Mouse (Mus musculus): ENCODE results near the gene Csf3. TPM values are rescaled to one million over a fixed set of nuclear protein-coding genes. Genes with fewer than 3 reads are reported as not detected.
"Not testable (repeated sequence)": the region's sequence is repeated elsewhere in the genome, so short reads cannot be mapped to it uniquely, and the experiment has no call there.

Gene Csf3
- polyA plus RNA-seq, 1 experiment from 2014 or later: not detected

DNA sequence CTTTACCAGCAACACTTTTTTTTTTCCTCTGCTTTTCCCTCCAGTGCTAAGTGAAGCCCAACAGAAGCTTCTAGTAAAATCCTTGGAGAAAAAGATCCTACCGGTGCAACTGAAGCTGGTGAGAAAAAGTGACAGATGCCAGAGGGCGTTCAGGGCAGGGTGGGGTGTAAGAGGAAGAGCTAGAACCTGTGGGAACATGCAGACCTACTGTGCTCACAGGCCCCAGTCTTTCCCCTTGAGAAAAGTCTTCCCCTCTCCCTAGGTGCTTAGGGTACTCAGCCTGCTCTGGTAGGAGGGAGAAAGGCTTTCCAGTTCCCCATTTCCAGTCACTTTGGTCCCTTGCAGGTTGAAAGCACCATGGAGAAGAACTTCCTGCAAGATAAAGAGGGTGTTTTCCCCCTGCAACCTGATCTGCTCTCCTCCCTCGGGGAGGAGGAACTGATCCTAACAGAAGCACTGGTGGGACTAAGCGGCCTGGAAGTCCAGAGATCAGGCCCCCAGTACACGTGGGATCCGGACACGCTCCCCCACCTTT, 25.2 kb upstream of the Csf3 start:
- Histone ChIP-seq H3K9me3 (ENCODE audit: control insufficient read depth, low read length) (no peaks in the 10 kb centered on the region), H3K4me1 (ENCODE audit: control insufficient read depth, insufficient read depth, low read length) (no peaks in the 10 kb centered on the region), H3K27me3 (ENCODE audit: control insufficient read depth, insufficient read depth, low read length) (no peaks in the 10 kb centered on the region), H3K9ac (ENCODE audit: low read depth, low read length) (no peak overlapping the region), H3K27ac (ENCODE audit: low read depth, low read length) (no peak overlapping the region), H3K4me3 (ENCODE audit: low read length) (no peak overlapping the region), H3K4me2 (replicated peaks; ENCODE audit: low read depth, low read length) (no peak overlapping the region), H3K36me3 (ENCODE audit: control insufficient read depth, insufficient read depth, low read length) (no peaks in the 10 kb centered on the region)
- ATAC-seq (ENCODE audit: low FRiP score, low TSS enrichment): no peak
- WGBS: 18% methylated on average over 7 of the region's 7 CpGs

DNA sequence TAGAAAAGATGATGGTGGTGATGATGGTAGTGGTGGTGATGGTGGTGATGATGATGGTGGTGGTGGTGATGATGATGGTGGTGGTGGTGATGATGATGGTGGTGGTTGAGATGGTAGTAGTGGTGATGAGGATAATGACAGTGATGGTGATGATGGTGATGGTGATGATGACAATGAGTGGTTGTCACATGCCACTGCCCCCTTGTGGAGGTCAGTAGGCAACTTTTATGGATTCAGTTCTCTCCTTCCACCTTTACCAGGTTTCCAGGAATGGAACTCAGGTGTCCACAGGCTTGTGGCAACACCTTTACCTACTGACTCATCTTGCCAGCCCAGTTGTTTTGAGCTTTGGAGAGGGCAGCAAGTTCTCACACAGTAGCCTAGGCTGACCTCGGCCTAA, 21.0 kb upstream of the Csf3 start:
- no peaks in the 10 kb centered on the region for H3K9me3 ChIP-seq (ENCODE audit: control insufficient read depth, low read length)
- H3K36me3 ChIP-seq (ENCODE audit: control insufficient read depth, insufficient read depth, low read length): no peaks in the 10 kb centered on the region; the same call in 1 of the 2 replicates
- no peaks in the 10 kb centered on the region for H3K27me3 ChIP-seq (ENCODE audit: control insufficient read depth, insufficient read depth, low read length)
- H3K4me2 ChIP-seq (replicated peaks; ENCODE audit: low read depth, low read length): no peak overlapping the region
- ATAC-seq (ENCODE audit: low FRiP score, low TSS enrichment): no peak
- no peak overlapping the region for H3K4me3 ChIP-seq (ENCODE audit: low read length)
- WGBS: 91% methylated on average over 1 of the region's 1 CpGs
- H3K9ac ChIP-seq (ENCODE audit: low read depth, low read length): no peak overlapping the region
- 0 out of 2 replicates have a peak, but pooled peaks cover 5% of the 10 kb centered on the region for H3K4me1 ChIP-seq (ENCODE audit: control insufficient read depth, insufficient read depth, low read length)
- H3K27ac ChIP-seq (ENCODE audit: low read depth, low read length): no peak overlapping the region

DNA sequence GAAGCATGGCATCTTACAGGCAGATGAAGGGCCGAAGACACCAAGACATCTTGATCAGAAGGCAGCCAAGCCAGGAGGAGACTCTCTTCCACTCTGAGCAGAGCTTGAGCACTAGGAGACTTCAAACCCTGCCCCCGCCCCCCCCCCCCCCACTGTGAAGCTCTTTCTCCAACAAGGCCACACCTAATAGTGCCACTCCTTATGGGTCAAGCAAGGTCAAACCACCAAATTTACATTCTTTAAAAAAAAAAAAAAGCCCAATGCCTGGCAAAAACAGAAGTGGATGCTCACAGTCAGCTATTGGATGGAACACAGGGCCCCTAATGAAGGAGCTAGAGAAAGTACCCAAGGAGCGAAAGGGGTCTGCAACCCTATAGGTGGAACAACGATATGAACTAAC, 20.5 kb upstream of the Csf3 start:
- WGBS: 90% methylated on average over 4 of the region's 4 CpGs
- not testable (repeated sequence) for H3K4me1 ChIP-seq (ENCODE audit: control insufficient read depth, insufficient read depth, low read length); ATAC-seq (ENCODE audit: low FRiP score, low TSS enrichment)

DNA sequence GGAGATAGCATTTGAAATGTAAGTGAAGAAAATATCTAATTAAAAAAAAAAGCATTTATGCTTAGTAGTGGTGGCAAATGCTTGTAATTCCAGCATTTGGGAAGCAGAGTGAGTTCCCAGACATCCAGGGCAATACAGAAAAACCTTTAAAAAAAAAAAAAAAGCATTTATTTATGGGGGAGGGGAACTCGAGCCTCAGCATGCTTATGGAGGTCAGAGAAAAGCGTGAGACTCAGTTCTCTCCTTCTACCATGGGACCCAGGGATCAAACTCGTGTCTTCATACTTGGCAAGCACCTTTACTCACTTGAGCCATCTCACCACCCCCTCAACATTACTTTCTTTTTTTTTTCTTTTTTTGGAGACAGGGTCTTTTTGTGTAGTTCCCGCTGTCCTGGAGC, 19.9 kb upstream of the Csf3 start:
- ATAC-seq (ENCODE audit: low FRiP score, low TSS enrichment): no peak
- Histone ChIP-seq H3K9me3 (ENCODE audit: control insufficient read depth, low read length) (no peaks in the 10 kb centered on the region), H3K27ac (ENCODE audit: low read depth, low read length) (no peak overlapping the region), H3K27me3 (ENCODE audit: control insufficient read depth, insufficient read depth, low read length) (no peaks in the 10 kb centered on the region), H3K4me1 (ENCODE audit: control insufficient read depth, insufficient read depth, low read length) (0 out of 2 replicates have a peak, but pooled peaks cover 5% of the 10 kb centered on the region), H3K9ac (ENCODE audit: low read depth, low read length) (no peak overlapping the region), H3K4me3 (ENCODE audit: low read length) (no peak overlapping the region), H3K36me3 (ENCODE audit: control insufficient read depth, insufficient read depth, low read length) (peaks cover 11% of the 10 kb centered on the region), H3K4me2 (replicated peaks; ENCODE audit: low read depth, low read length) (no peak overlapping the region)
- whole genome bisulfite sequencing: 91% methylated on average over 4 of the region's 4 CpGs

More for the DNA sequence above, 20.5 kb upstream of the Csf3 start:
- not testable (repeated sequence) for H3K27me3 ChIP-seq (ENCODE audit: control insufficient read depth, insufficient read depth, low read length); H3K4me2 ChIP-seq (replicated peaks; ENCODE audit: low read depth, low read length); H3K27ac ChIP-seq (ENCODE audit: low read depth, low read length); H3K9me3 ChIP-seq (ENCODE audit: control insufficient read depth, low read length); H3K4me3 ChIP-seq (ENCODE audit: low read length); H3K9ac ChIP-seq (ENCODE audit: low read depth, low read length); H3K36me3 ChIP-seq (ENCODE audit: control insufficient read depth, insufficient read depth, low read length)

GRCm38 (mm10) chr11:98681786-98682745, 19.0 kb upstream of the Csf3 start, which contains the start of gene Psmd3:
Gene Psmd3 (plus strand): TSS chr11:98682554.
- peaks cover 19% of the 10 kb centered on the region for H3K36me3 ChIP-seq (ENCODE audit: control insufficient read depth, insufficient read depth, low read length)
- H3K4me2 ChIP-seq (replicated peaks; ENCODE audit: low read depth, low read length): peak within 1 kb of the TSS; percentile 66
- H3K27me3 ChIP-seq (ENCODE audit: control insufficient read depth, insufficient read depth, low read length): no peaks in the 10 kb centered on the region
- peak within 1 kb of the TSS; percentile 78 for H3K27ac ChIP-seq (ENCODE audit: low read depth, low read length)
- 6% methylated on average over 45 of the region's 45 CpGs for WGBS
- peak within 1 kb of the TSS; percentile 98 for H3K9ac ChIP-seq (ENCODE audit: low read depth, low read length)
- ATAC-seq (ENCODE audit: low FRiP score, low TSS enrichment): peak; percentile 94
- no peaks in the 10 kb centered on the region for H3K9me3 ChIP-seq (ENCODE audit: control insufficient read depth, low read length)
- H3K4me3 ChIP-seq (ENCODE audit: low read length): peak within 1 kb of the TSS; percentile 99
- 0 out of 2 replicates have a peak, but pooled peaks cover 5% of the 10 kb centered on the region for H3K4me1 ChIP-seq (ENCODE audit: control insufficient read depth, insufficient read depth, low read length)

DNA sequence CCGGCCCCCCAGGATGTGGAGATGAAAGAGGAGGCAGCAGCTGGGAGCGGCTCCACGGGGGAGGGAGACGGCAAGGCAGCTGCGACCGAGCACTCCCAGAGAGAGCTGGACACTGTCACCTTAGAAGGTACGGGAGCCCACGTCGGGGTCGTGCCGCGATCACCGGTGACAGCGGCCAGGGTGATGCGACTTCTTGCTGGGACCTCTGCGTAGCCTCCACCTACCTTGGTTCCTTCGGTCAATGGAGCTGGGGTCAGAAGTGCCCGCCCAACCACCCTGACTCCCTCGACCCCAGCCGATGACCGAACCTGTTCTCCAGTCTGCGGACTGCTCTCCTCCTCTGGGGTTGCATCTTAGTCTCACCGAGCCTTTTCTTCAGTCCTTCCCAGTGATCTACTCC, 18.3 kb upstream of the Csf3 start:
- Histone ChIP-seq H3K4me2 (replicated peaks; ENCODE audit: low read depth, low read length) (peak overlapping the region; percentile 66), H3K9ac (ENCODE audit: low read depth, low read length) (peak overlapping the region; percentile 98), H3K27me3 (ENCODE audit: control insufficient read depth, insufficient read depth, low read length) (no peaks in the 10 kb centered on the region), H3K27ac (ENCODE audit: low read depth, low read length) (peak overlapping the region; percentile 78), H3K36me3 (ENCODE audit: control insufficient read depth, insufficient read depth, low read length) (peaks cover 27% of the 10 kb centered on the region), H3K9me3 (ENCODE audit: control insufficient read depth, low read length) (no peaks in the 10 kb centered on the region), H3K4me3 (ENCODE audit: low read length) (peak overlapping the region; percentile 99), H3K4me1 (ENCODE audit: control insufficient read depth, insufficient read depth, low read length) (0 out of 2 replicates have a peak, but pooled peaks cover 5% of the 10 kb centered on the region)
- WGBS: under 1% methylated on average over 23 of the region's 23 CpGs
- ATAC-seq (ENCODE audit: low FRiP score, low TSS enrichment): peak; percentile 26

- H3K27me3 ChIP-seq (ENCODE audit: control insufficient read depth, insufficient read depth, low read length): no peaks in the 10 kb centered on the region
- no peak overlapping the region for H3K9ac ChIP-seq (ENCODE audit: low read depth, low read length)
- H3K27ac ChIP-seq (ENCODE audit: low read depth, low read length): no peak overlapping the region
- peaks cover 50% of the 10 kb centered on the region for H3K36me3 ChIP-seq (ENCODE audit: control insufficient read depth, insufficient read depth, low read length)
- no peak overlapping the region; the same call in 1 of the 2 replicates for H3K4me2 ChIP-seq (replicated peaks; ENCODE audit: low read depth, low read length)
- no peak for ATAC-seq (ENCODE audit: low FRiP score, low TSS enrichment)
- no peak overlapping the region for H3K4me3 ChIP-seq (ENCODE audit: low read length)
- peaks cover 5% of the 10 kb centered on the region; the same call in 1 of the 2 replicates for H3K4me1 ChIP-seq (ENCODE audit: control insufficient read depth, insufficient read depth, low read length)
- H3K9me3 ChIP-seq (ENCODE audit: control insufficient read depth, low read length): no peaks in the 10 kb centered on the region
- 90% methylated on average over 9 of the region's 9 CpGs for WGBS
Measured at GRCm38 (mm10) chr11:98685642-98686041, 15.4 kb upstream of the Csf3 start.

GRCm38 (mm10) chr11:98686976-98687375, 14.1 kb upstream of the Csf3 start:
- Histone ChIP-seq H3K9me3 (ENCODE audit: control insufficient read depth, low read length) (no peaks in the 10 kb centered on the region), H3K4me1 (ENCODE audit: control insufficient read depth, insufficient read depth, low read length) (peaks cover 5% of the 10 kb centered on the region; the same call in 1 of the 2 replicates), H3K27me3 (ENCODE audit: control insufficient read depth, insufficient read depth, low read length) (no peaks in the 10 kb centered on the region), H3K9ac (ENCODE audit: low read depth, low read length) (no peak overlapping the region), H3K27ac (ENCODE audit: low read depth, low read length) (peak overlapping the region; percentile 20; the same call in 1 of the 2 replicates), H3K4me2 (replicated peaks; ENCODE audit: low read depth, low read length) (no peak overlapping the region), H3K36me3 (ENCODE audit: control insufficient read depth, insufficient read depth, low read length) (peaks cover 64% of the 10 kb centered on the region), H3K4me3 (ENCODE audit: low read length) (no peak overlapping the region)
- WGBS: 66% methylated on average over 4 of the region's 4 CpGs
- ATAC-seq (ENCODE audit: low FRiP score, low TSS enrichment): no peak

- Histone ChIP-seq H3K9ac (ENCODE audit: low read depth, low read length) (no peak overlapping the region), H3K4me2 (replicated peaks; ENCODE audit: low read depth, low read length) (no peak overlapping the region), H3K4me1 (ENCODE audit: control insufficient read depth, insufficient read depth, low read length) (peaks cover 5% of the 10 kb centered on the region; the same call in 1 of the 2 replicates), H3K27me3 (ENCODE audit: control insufficient read depth, insufficient read depth, low read length) (no peaks in the 10 kb centered on the region), H3K4me3 (ENCODE audit: low read length) (no peak overlapping the region), H3K36me3 (ENCODE audit: control insufficient read depth, insufficient read depth, low read length) (peaks cover 74% of the 10 kb centered on the region), H3K9me3 (ENCODE audit: control insufficient read depth, low read length) (no peaks in the 10 kb centered on the region), H3K27ac (ENCODE audit: low read depth, low read length) (peak overlapping the region; percentile 20; the same call in 1 of the 2 replicates)
- peak; percentile 11; the same call in 1 of the 2 replicates for ATAC-seq (ENCODE audit: low FRiP score, low TSS enrichment)
- 80% methylated on average over 8 of the region's 8 CpGs for WGBS
Measured at GRCm38 (mm10) chr11:98688009-98688408, 13.1 kb upstream of the Csf3 start.

Measured in kidney, embryonic 14.5 days (tissue).